Mouse (Mus musculus) heart, adult 10 weeks (tissue): ENCODE results near the gene Fndc10. TPM values are rescaled to one million over a fixed set of nuclear protein-coding genes. Genes with fewer than 3 reads are reported as not detected.

ENCODE experiments used
- polyA plus RNA-seq: library from polyadenylated mRNA; stranded (reverse); fragments of 350-450 nt; fragmentation: Illumina TruSeq; extraction: RNeasy Lipid Tissue Mini Kit (QIAGEN cat#74804); gene quantifications from one replicate; pipeline ENCODE4 v1.2.3, GENCODE M21; 2014; ENCODE audit warnings: low read depth, low replicate concordance

The Fndc10 gene
- polyA plus RNA-seq, result 2.0 TPM

GRCm38 (mm10) chr4:155694111-155694481 is at the start of gene Fndc10:
Fndc10 (plus strand) TSS chr4:155694342.

GRCm38 (mm10) chr4:155645308-155645707 is 48.8 kb upstream of the Fndc10 start, which contains the start of gene Gm10563:
Gm10563 (minus strand) TSS chr4:155645408.

DNA sequence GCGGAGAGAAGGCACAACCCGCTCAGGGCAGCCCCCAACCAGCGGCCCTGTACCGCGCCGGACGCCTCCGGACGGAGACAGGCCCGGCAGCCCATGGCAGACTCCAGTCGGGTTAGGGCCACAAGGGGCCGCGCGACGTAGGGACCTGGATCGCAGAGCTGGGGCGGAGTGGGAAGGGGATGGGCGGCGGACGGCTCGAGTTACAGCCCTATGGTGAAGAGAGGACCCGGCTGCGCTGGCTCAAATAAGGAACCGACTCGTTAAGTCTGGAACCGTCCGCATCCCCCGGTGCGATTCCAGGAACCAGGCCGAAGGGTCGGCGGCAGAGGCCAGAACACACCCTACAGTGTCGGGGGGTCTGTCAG is 41.1 kb upstream of the Fndc10 start, which contains the start of gene Mmp23:
Gene Mmp23, minus strand, starts transcription at position 299 of the 365 bp plus-strand sequence.

DNA sequence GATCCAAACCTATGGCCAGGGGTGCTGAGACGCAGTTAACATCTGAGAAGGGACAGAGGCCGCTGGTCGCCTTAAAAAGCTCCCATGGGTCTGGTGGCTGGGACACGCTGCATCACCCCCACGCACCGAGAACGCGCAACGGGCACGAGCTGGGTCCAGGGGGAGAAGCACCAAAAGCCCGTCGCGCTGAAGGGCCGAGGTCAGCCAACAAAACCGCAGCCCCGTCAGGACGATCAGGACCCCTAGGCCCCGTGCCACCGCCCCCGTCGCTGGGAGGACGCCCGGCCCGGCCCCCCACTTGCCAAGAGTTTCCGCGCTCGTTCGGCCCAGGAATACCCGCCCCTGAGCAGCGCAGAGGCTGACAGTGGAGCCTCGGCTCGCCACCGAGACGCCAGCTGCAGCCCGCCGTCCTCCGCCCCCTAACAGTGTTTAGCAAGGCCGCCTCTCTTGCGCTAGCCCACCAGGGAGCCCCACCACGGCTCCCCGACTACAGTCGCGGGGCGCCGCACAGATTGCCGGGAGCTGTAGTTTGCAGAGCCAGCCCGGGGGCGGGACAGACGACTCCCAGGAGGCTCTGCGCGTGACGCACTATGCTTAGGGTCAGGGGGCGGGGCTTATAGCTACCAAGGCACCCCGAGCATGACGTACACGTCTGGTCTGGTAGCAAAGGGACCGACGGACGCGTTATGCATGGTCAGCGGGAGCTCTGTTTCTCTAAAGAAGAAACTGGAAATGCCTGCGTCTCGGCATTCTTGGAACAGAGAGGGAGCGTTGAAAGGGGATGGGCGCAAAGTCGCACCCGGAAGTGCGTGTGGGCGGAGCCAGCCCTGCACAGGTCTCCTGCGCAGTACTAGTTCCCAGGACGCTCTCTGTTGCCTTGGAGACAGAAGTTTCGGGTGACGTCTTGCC is 25.2 kb upstream of the Fndc10 start, which contains the start of gene Mib2:
Gene Mib2, minus strand, starts transcription at position 510 of the 909 bp plus-strand sequence.

GRCm38 (mm10) chr4:155704721-155705591 is 10.8 kb downstream of the Fndc10 start, which contains the start of gene Ssu72:
Ssu72 (plus strand) TSS chr4:155704800.

DNA sequence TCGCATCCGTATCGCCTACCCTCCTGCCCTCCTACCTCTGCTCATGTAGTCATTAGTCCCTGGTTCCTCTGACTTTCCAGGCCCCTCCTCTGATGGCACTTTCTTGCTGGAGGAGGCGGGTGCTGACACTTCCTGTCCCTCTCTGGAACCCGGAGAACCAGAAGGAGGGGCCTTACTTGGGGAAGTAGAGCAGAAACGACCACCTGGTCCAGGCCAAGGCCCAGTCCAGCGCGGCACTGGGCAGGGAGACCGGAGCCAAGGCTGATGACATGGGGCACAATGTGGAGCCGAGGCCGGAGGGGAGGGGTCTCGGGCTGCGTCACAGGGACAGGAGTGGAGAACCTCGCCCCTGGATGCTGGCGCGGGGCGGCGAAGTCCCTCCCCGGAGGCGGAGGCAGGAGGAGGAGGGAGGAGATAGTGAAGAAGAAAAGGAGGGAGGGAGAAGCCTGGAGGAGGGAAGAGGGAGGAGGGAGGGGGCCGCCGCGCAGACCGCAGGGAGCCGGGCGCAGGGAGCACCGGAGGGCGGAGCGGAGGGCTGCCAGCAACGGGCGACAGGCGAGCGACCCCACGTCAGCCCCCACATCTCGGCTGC is 40.3 kb downstream of the Fndc10 start, which contains the start of gene Tmem240:
Gene Tmem240, plus strand, starts transcription at position 451 of the 592 bp plus-strand sequence.

Other genes with a start within 250 kb of the Fndc10 start
- gene Tmem52, start 225.2 kb upstream of the Fndc10 start, polyA plus RNA-seq, result 2.3 TPM
- 102 TPM for gene Gnb1, start 203.0 kb upstream of the Fndc10 start, polyA plus RNA-seq
- 31.7 TPM for gene Nadk, start 132.0 kb upstream of the Fndc10 start, polyA plus RNA-seq
- gene Slc35e2, start 92.9 kb upstream of the Fndc10 start, polyA plus RNA-seq, result 8.7 TPM
- 71.4 TPM for gene Cdk11b, start 69.5 kb upstream of the Fndc10 start, polyA plus RNA-seq
- gene Gm10563, start 48.9 kb upstream of the Fndc10 start, polyA plus RNA-seq, result not detected
- 17.1 TPM for gene Mmp23, start 41.0 kb upstream of the Fndc10 start, polyA plus RNA-seq
- 29.0 TPM for gene Mib2, start 25.1 kb upstream of the Fndc10 start, polyA plus RNA-seq
- 55.4 TPM for gene Ssu72, start 10.5 kb downstream of the Fndc10 start, polyA plus RNA-seq
- gene Tmem240, start 40.5 kb downstream of the Fndc10 start, polyA plus RNA-seq, result 0.79 TPM
- gene Atad3a, start 66.8 kb downstream of the Fndc10 start, polyA plus RNA-seq, result 67.4 TPM
- 11.3 TPM for gene Vwa1, start 80.4 kb downstream of the Fndc10 start, polyA plus RNA-seq
- gene Tmem88b, start 91.5 kb downstream of the Fndc10 start, polyA plus RNA-seq, result 1.1 TPM
- gene Ankrd65, start 96.1 kb downstream of the Fndc10 start, polyA plus RNA-seq, result not detected
- gene Mrpl20, start 108.5 kb downstream of the Fndc10 start, polyA plus RNA-seq, result 93.6 TPM
- gene Ccnl2, start 118.1 kb downstream of the Fndc10 start, polyA plus RNA-seq, result 89.2 TPM
- 129 TPM for gene Aurkaip1, start 136.9 kb downstream of the Fndc10 start, polyA plus RNA-seq
- 44.3 TPM for gene Mxra8, start 145.3 kb downstream of the Fndc10 start, polyA plus RNA-seq
- gene Dvl1, start 153.1 kb downstream of the Fndc10 start, polyA plus RNA-seq, result 41.8 TPM
- gene Tas1r3, start 169.0 kb downstream of the Fndc10 start, polyA plus RNA-seq, result 0.21 TPM
- 4.2 TPM for gene Cptp, start 175.1 kb downstream of the Fndc10 start, polyA plus RNA-seq
- gene Ints11, start 175.2 kb downstream of the Fndc10 start, polyA plus RNA-seq, result 19.1 TPM
- 15.5 TPM for gene Pusl1, start 197.4 kb downstream of the Fndc10 start, polyA plus RNA-seq
- gene Acap3, start 197.5 kb downstream of the Fndc10 start, polyA plus RNA-seq, result 10.2 TPM
- 50.9 TPM for gene Ube2j2, start 249.5 kb downstream of the Fndc10 start, polyA plus RNA-seq